21 mouse cellular contexts compared by ENCODE assay signal in the genomic region with DNA sequence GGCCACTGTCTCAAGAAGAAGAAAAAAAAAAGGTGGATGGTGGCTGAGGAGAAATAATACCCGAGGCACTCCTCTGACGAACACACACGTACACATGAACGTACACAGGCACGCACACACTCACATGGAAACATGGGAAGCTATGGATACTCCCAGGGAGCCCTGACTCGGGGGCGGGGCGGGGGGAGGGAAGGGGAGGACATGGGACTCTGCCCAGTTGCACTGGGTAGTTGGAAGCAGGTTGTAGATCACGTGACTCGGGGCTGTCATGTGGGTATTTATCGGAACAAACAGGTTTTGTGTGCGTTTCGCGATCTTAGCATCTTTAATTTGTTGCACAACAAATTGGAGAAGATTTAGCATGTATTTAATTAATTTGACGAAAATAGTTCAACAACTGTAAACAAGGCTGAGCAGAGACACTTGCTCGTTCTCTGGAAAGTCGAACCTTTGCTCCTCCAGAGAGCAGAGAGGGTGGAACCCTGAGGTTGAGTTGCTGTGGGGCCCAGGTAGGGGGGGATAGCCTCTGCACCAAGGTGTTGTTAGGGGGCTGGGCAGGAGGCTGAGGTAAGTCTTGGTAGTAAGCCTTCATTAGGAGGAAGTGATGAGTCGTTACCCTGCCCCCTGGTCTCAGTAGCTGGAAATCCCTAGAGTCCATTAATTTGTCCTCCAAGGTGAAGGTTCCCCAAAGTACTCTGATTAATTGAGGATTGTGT. TPM values are rescaled to one million over a fixed set of nuclear protein-coding genes. Genes with fewer than 3 reads are reported as not detected.
DNase-seq lines count a peak whose midpoint lies in the region; ATAC-seq and TF ChIP-seq lines count a peak whose summit lies in the region.
"Had no signal": no experiment of that assay in that cellular context is flagged by ENCODE, and none has a peak within 500 bp of the region (broad histone marks: within the 10 kb centered on the region; RNA-seq: fewer than 3 reads in every experiment).

No protein-coding gene starts in this region.

- no peak overlapping the region for H3K27ac ChIP-seq in intestine, embryonic 15.5 days
- no peak overlapping the region for H3K27ac ChIP-seq in intestine, embryonic 16.5 days (ENCODE audit: low read length)
- H3K27ac ChIP-seq in intestine, postnatal 0 days (ENCODE audit: low read depth, low read length) = no peak overlapping the region

- no peak for DNase-seq in spleen, adult 18-20 months
- no peak for DNase-seq in right cerebral cortex, adult 2 months (ENCODE audit: low spot score in 2 of 2)
- DNase-seq in cerebellum, adult 18-20 months = no peak
- DNase-seq: adrenal gland, adult 2 months; adrenal gland, adult 8-10 months; adrenal gland, postnatal 10 days; adrenal gland, postnatal 14 days; adrenal gland, postnatal 25 days; adrenal gland, postnatal 36 days; B cell, adult 2 months; cerebellum, adult 11 months; cerebellum, adult 11-12 months; cerebellum, adult 2 months had no signal

- no peaks in the 10 kb centered on the region for H3K9me3 ChIP-seq in intestine, embryonic 15.5 days
- no peaks in the 10 kb centered on the region for H3K9me3 ChIP-seq in intestine, embryonic 16.5 days (ENCODE audit: control insufficient read depth, low read length)
- H3K9me3 ChIP-seq in intestine, postnatal 0 days (ENCODE audit: control insufficient read depth) = 0 out of 2 replicates have a peak, but pooled peaks cover 3% of the 10 kb centered on the region
- H3K9me3 ChIP-seq: G1E had no signal

- no peak overlapping the region for H3K4me2 ChIP-seq in intestine, embryonic 15.5 days (replicated peaks)
- H3K4me2 ChIP-seq in intestine, embryonic 16.5 days (ENCODE audit: low read depth, low read length) = no peak overlapping the region
- no peak overlapping the region for H3K4me2 ChIP-seq in intestine, postnatal 0 days (replicated peaks; ENCODE audit: low read depth)

- WGBS in intestine, embryonic 15.5 days = 80% methylated on average over 18 of the region's 18 CpGs
- WGBS in intestine, embryonic 16.5 days = 80% methylated on average over 18 of the region's 18 CpGs
- 59% methylated on average over 18 of the region's 18 CpGs for WGBS in intestine, postnatal 0 days

- H3K9ac ChIP-seq in intestine, embryonic 15.5 days = no peak overlapping the region
- no peak overlapping the region for H3K9ac ChIP-seq in intestine, embryonic 16.5 days (ENCODE audit: low read depth, low read length)
- no peak overlapping the region for H3K9ac ChIP-seq in intestine, postnatal 0 days (ENCODE audit: low read depth, low read length)

- peak; percentile 81 for ATAC-seq in intestine, embryonic 15.5 days
- ATAC-seq in intestine, embryonic 16.5 days = peak; percentile 72
- peak; percentile 76 for ATAC-seq in intestine, postnatal 0 days
- ATAC-seq: activated CD4-positive, CD25-positive, alpha-beta regulatory T cell, adult 4 months; CD4-positive, CD25-positive, alpha-beta regulatory T cell, adult 4 months; Patski had no signal

- H3K4me1 ChIP-seq in intestine, embryonic 15.5 days (replicated peaks) = peaks cover 4% of the 10 kb centered on the region; the same call in 1 of the 2 replicates
- peaks cover 2% of the 10 kb centered on the region; the same call in 1 of the 2 replicates for H3K4me1 ChIP-seq in intestine, embryonic 16.5 days (ENCODE audit: control insufficient read depth, insufficient read depth, low read length)
- H3K4me1 ChIP-seq in intestine, postnatal 0 days (replicated peaks; ENCODE audit: control insufficient read depth, insufficient read depth, low read length) = no peaks in the 10 kb centered on the region

- no peaks in the 10 kb centered on the region for H3K27me3 ChIP-seq in intestine, embryonic 15.5 days (replicated peaks)
- no peaks in the 10 kb centered on the region for H3K27me3 ChIP-seq in intestine, embryonic 16.5 days (replicated peaks; ENCODE audit: control insufficient read depth, insufficient read depth, low read length)
- no peaks in the 10 kb centered on the region for H3K27me3 ChIP-seq in intestine, postnatal 0 days (replicated peaks; ENCODE audit: control insufficient read depth, insufficient read depth, low read length)
- H3K27me3 ChIP-seq: Patski had no signal

- no peak overlapping the region for H3K4me3 ChIP-seq in intestine, embryonic 15.5 days (replicated peaks)
- H3K4me3 ChIP-seq in intestine, embryonic 16.5 days (ENCODE audit: low read length) = no peak overlapping the region
- H3K4me3 ChIP-seq in intestine, postnatal 0 days (ENCODE audit: low read depth, low read length) = no peak overlapping the region

- no peaks in the 10 kb centered on the region for H3K36me3 ChIP-seq in intestine, embryonic 15.5 days
- H3K36me3 ChIP-seq in intestine, embryonic 16.5 days (ENCODE audit: control insufficient read depth, insufficient read depth, low read length) = no peaks in the 10 kb centered on the region
- H3K36me3 ChIP-seq in intestine, postnatal 0 days (ENCODE audit: control insufficient read depth, insufficient read depth) = no peaks in the 10 kb centered on the region
- H3K36me3 ChIP-seq: G1E had no signal

- TF ChIP-seq CTCF in intestine, postnatal 0 days (IDR thresholded peaks at IDR 0.05; ENCODE audit: low read depth) = no peak

RNA-seq across cellular contexts. Expression of a gene that starts 16.5 kb away (rescaled TPM):
- not detected in 2 replicates for polyA plus RNA-seq in intestine, embryonic 15.5 days (2015; fragmentation: Nextera tagmentation; extraction: Ambion mirVana)
- polyA plus RNA-seq in intestine, embryonic 16.5 days (2015; fragmentation: Nextera tagmentation; extraction: Ambion mirVana) = not detected in 2 replicates
- not detected in 2 replicates for polyA plus RNA-seq in intestine, postnatal 0 days (2015; fragmentation: Nextera tagmentation; extraction: Ambion mirVana)
- polyA plus RNA-seq: adrenal gland, adult 2 months; brain, embryonic 14.5 days; cerebellum, adult 2 months; G1E; Patski had no signal
